Mouse (Mus musculus): ENCODE results near the gene Irf2bpl. TPM values are rescaled to one million over a fixed set of nuclear protein-coding genes. Genes with fewer than 3 reads are reported as not detected.

Gene Irf2bpl
- polyA plus RNA-seq, 1 experiment from 2014 or later, result 10.0 TPM

- Histone ChIP-seq H3K4me2 (replicated peaks; ENCODE audit: low read depth) (peak overlapping the region; percentile 76), H3K27me3 (replicated peaks; ENCODE audit: control insufficient read depth, insufficient read depth, low read length) (no peaks in the 10 kb centered on the region), H3K27ac (ENCODE audit: low read depth, low read length) (peak overlapping the region; percentile 79), H3K9ac (ENCODE audit: low read depth, low read length) (peak overlapping the region; percentile 51), H3K9me3 (ENCODE audit: control insufficient read depth) (no peaks in the 10 kb centered on the region), H3K4me3 (ENCODE audit: low read depth, low read length) (peak overlapping the region; percentile 38), H3K36me3 (ENCODE audit: control insufficient read depth, insufficient read depth) (no peaks in the 10 kb centered on the region), H3K4me1 (replicated peaks; ENCODE audit: control insufficient read depth, insufficient read depth, low read length) (peaks cover 13% of the 10 kb centered on the region)
- WGBS, result 11% methylated on average over 36 of the region's 37 CpGs
- TF ChIP-seq CTCF (IDR thresholded peaks at IDR 0.05; ENCODE audit: low read depth), result no peak
- ATAC-seq, result no peak
Measured at GRCm38 (mm10) chr12:86891786-86892702, 7.4 kb upstream of the Irf2bpl start.

GRCm38 (mm10) chr12:86891454-86891785 is 6.8 kb upstream of the Irf2bpl start:
- Histone ChIP-seq H3K4me3 (ENCODE audit: low read depth, low read length) (peak overlapping the region; percentile 38; the same call in 1 of the 2 replicates), H3K9ac (ENCODE audit: low read depth, low read length) (no peak overlapping the region), H3K27me3 (replicated peaks; ENCODE audit: control insufficient read depth, insufficient read depth, low read length) (no peaks in the 10 kb centered on the region), H3K4me2 (replicated peaks; ENCODE audit: low read depth) (peak overlapping the region; percentile 76), H3K36me3 (ENCODE audit: control insufficient read depth, insufficient read depth) (no peaks in the 10 kb centered on the region), H3K9me3 (ENCODE audit: control insufficient read depth) (no peaks in the 10 kb centered on the region), H3K27ac (ENCODE audit: low read depth, low read length) (no peak overlapping the region), H3K4me1 (replicated peaks; ENCODE audit: control insufficient read depth, insufficient read depth, low read length) (peaks cover 13% of the 10 kb centered on the region)
- no peak for TF ChIP-seq CTCF (IDR thresholded peaks at IDR 0.05; ENCODE audit: low read depth)
- ATAC-seq, result no peak
- WGBS, result 43% methylated on average over 11 of the region's 11 CpGs

- Histone ChIP-seq H3K9me3 (ENCODE audit: control insufficient read depth) (no peaks in the 10 kb centered on the region), H3K4me3 (ENCODE audit: low read depth, low read length) (no peak overlapping the region), H3K4me1 (replicated peaks; ENCODE audit: control insufficient read depth, insufficient read depth, low read length) (peaks cover 13% of the 10 kb centered on the region), H3K27ac (ENCODE audit: low read depth, low read length) (no peak overlapping the region), H3K27me3 (replicated peaks; ENCODE audit: control insufficient read depth, insufficient read depth, low read length) (no peaks in the 10 kb centered on the region), H3K9ac (ENCODE audit: low read depth, low read length) (no peak overlapping the region), H3K36me3 (ENCODE audit: control insufficient read depth, insufficient read depth) (no peaks in the 10 kb centered on the region), H3K4me2 (replicated peaks; ENCODE audit: low read depth) (no peak overlapping the region)
- 28% methylated on average over 8 of the region's 8 CpGs for WGBS
- ATAC-seq, result no peak
- no peak; the same call in 1 of the 2 replicates for TF ChIP-seq CTCF (IDR thresholded peaks at IDR 0.05; ENCODE audit: low read depth)
Measured at GRCm38 (mm10) chr12:86890796-86891301, 6.3 kb upstream of the Irf2bpl start.

GRCm38 (mm10) chr12:86890091-86890720 is 5.6 kb upstream of the Irf2bpl start:
- WGBS, result 49% methylated on average over 12 of the region's 12 CpGs
- Histone ChIP-seq H3K36me3 (ENCODE audit: control insufficient read depth, insufficient read depth) (no peaks in the 10 kb centered on the region), H3K27me3 (replicated peaks; ENCODE audit: control insufficient read depth, insufficient read depth, low read length) (no peaks in the 10 kb centered on the region), H3K4me2 (replicated peaks; ENCODE audit: low read depth) (no peak overlapping the region), H3K4me1 (replicated peaks; ENCODE audit: control insufficient read depth, insufficient read depth, low read length) (peaks cover 16% of the 10 kb centered on the region), H3K9ac (ENCODE audit: low read depth, low read length) (no peak overlapping the region), H3K27ac (ENCODE audit: low read depth, low read length) (no peak overlapping the region), H3K4me3 (ENCODE audit: low read depth, low read length) (no peak overlapping the region), H3K9me3 (ENCODE audit: control insufficient read depth) (no peaks in the 10 kb centered on the region)
- no peak for ATAC-seq
- TF ChIP-seq CTCF (IDR thresholded peaks at IDR 0.05; ENCODE audit: low read depth), result peak; percentile 31

GRCm38 (mm10) chr12:86889103-86889644 is 4.6 kb upstream of the Irf2bpl start:
- Histone ChIP-seq H3K4me1 (replicated peaks; ENCODE audit: control insufficient read depth, insufficient read depth, low read length) (peaks cover 17% of the 10 kb centered on the region), H3K4me2 (replicated peaks; ENCODE audit: low read depth) (peak overlapping the region; percentile 72), H3K27ac (ENCODE audit: low read depth, low read length) (peak overlapping the region; percentile 89), H3K36me3 (ENCODE audit: control insufficient read depth, insufficient read depth) (no peaks in the 10 kb centered on the region), H3K9ac (ENCODE audit: low read depth, low read length) (no peak overlapping the region), H3K4me3 (ENCODE audit: low read depth, low read length) (no peak overlapping the region; the same call in 1 of the 2 replicates), H3K27me3 (replicated peaks; ENCODE audit: control insufficient read depth, insufficient read depth, low read length) (no peaks in the 10 kb centered on the region), H3K9me3 (ENCODE audit: control insufficient read depth) (no peaks in the 10 kb centered on the region)
- 3% methylated on average over 7 of the region's 7 CpGs for WGBS
- 0 out of 2 replicates have a peak, but pooled peaks have one; percentile 21 for ATAC-seq
- no peak for TF ChIP-seq CTCF (IDR thresholded peaks at IDR 0.05; ENCODE audit: low read depth)
